Comparison of ENCODE assay signal across 20 mouse cellular contexts in the genomic region with DNA sequence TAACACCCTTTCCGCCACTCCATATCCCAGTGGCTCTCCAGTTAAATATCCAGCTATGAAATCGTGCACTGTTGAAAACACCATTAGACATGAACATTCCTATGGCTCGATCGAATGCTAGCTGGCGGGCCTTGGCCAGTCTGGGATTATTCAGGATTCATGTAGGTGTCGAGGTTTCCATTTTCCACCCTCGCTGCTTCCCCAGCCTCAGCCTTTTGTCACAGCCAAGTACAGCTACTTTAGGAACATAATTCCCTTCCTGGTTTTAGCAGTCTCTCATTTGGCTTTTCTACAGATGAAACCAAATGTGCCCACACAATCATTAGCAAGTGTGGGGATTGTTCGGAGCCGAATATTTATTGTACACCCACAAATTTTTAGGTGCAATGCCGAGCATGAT.
DNase-seq lines count a peak whose midpoint lies in the region; ATAC-seq lines count a peak whose summit lies in the region.
"Had no signal": no experiment of that assay in that cellular context is flagged by ENCODE, and none has a peak within 500 bp of the region (broad histone marks: within the 10 kb centered on the region; RNA-seq: fewer than 3 reads in every experiment).

No protein-coding gene starts in this region.

- ATAC-seq in neural tube, embryonic 14.5 days (ENCODE audit: low read depth): no peak
- ATAC-seq: intestine, embryonic 16.5 days had no signal

- no peaks in the 10 kb centered on the region for H3K9me3 ChIP-seq in neural tube, embryonic 14.5 days (ENCODE audit: control insufficient read depth, low read length)
- no peaks in the 10 kb centered on the region for H3K9me3 ChIP-seq in midbrain, embryonic 10.5 days (replicated peaks)
- H3K9me3 ChIP-seq: forebrain, embryonic 13.5 days; G1E; heart, embryonic 10.5 days; liver, embryonic 15.5 days had no signal

- no peaks in the 10 kb centered on the region for H3K36me3 ChIP-seq in neural tube, embryonic 14.5 days (ENCODE audit: control insufficient read depth, insufficient read depth, low read length)
- no peaks in the 10 kb centered on the region for H3K36me3 ChIP-seq in midbrain, embryonic 10.5 days
- H3K36me3 ChIP-seq: G1E; heart, embryonic 10.5 days; liver, embryonic 15.5 days had no signal

- WGBS in neural tube, embryonic 14.5 days: 82% methylated on average over 10 of the region's 10 CpGs
- 89% methylated on average over 10 of the region's 10 CpGs for WGBS in midbrain, embryonic 10.5 days

- no peak overlapping the region for H3K9ac ChIP-seq in neural tube, embryonic 14.5 days (replicated peaks; ENCODE audit: low read depth, low read length)
- H3K9ac ChIP-seq: forebrain, embryonic 13.5 days; liver, embryonic 15.5 days had no signal

- 0 out of 2 replicates have a peak overlapping the region, but pooled peaks have one; percentile 12 for H3K27ac ChIP-seq in neural tube, embryonic 14.5 days (ENCODE audit: low read depth, low read length)
- no peak overlapping the region for H3K27ac ChIP-seq in midbrain, embryonic 10.5 days (replicated peaks)
- H3K27ac ChIP-seq: forebrain, embryonic 13.5 days; heart, embryonic 10.5 days; kidney, postnatal 0 days; liver, embryonic 15.5 days; stomach, postnatal 0 days had no signal

- intact Hi-C loops in left cerebral cortex, postnatal 10 days (cut with DNase I): no loop called here
- intact Hi-C loops in heart, postnatal 36 days (cut with DNase I): no loop called here

- no peaks in the 10 kb centered on the region for H3K27me3 ChIP-seq in neural tube, embryonic 14.5 days (ENCODE audit: control insufficient read depth, insufficient read depth, low read length)
- no peaks in the 10 kb centered on the region for H3K27me3 ChIP-seq in midbrain, embryonic 10.5 days (ENCODE audit: low read depth, poor library complexity, severe bottlenecking)
- H3K27me3 ChIP-seq: forebrain, embryonic 13.5 days; liver, embryonic 15.5 days had no signal

- no peak overlapping the region for H3K4me3 ChIP-seq in neural tube, embryonic 14.5 days (ENCODE audit: low read depth, low read length)
- H3K4me3 ChIP-seq in midbrain, embryonic 10.5 days: no peak overlapping the region
- H3K4me3 ChIP-seq: forebrain, embryonic 13.5 days; heart, embryonic 10.5 days; liver, embryonic 15.5 days had no signal

- no peak overlapping the region for H3K4me2 ChIP-seq in neural tube, embryonic 14.5 days (ENCODE audit: low read depth, low read length)
- H3K4me2 ChIP-seq: forebrain, embryonic 13.5 days; liver, embryonic 15.5 days had no signal

- H3K4me1 ChIP-seq in neural tube, embryonic 14.5 days (ENCODE audit: control insufficient read depth, insufficient read depth, low read length): peaks cover 5% of the 10 kb centered on the region; the same call in 1 of the 2 replicates
- H3K4me1 ChIP-seq in midbrain, embryonic 10.5 days: peaks cover 15% of the 10 kb centered on the region
- H3K4me1 ChIP-seq: heart, embryonic 10.5 days; liver, embryonic 15.5 days had no signal

- peak; percentile 41 for DNase-seq in left cerebral cortex, adult 11 months (ENCODE audit: low spot score)
- DNase-seq in left cerebral cortex, postnatal 10 days (ENCODE audit: extremely low spot score in 1 of 2, low spot score in 2 of 2): no peak
- peak; percentile 51 to 70 for DNase-seq in frontal cortex, postnatal 36 days (ENCODE audit: low spot score in 2 of 2)
- peak; percentile 47 for DNase-seq in layer of hippocampus, adult 9-10 months (ENCODE audit: low spot score)
- DNase-seq in kidney, postnatal 25 days: no peak
- no peak for DNase-seq in midbrain, embryonic 10.5 days (ENCODE audit: low spot score)
- no peak for DNase-seq in heart, postnatal 36 days
- DNase-seq: adrenal gland, adult 8-10 months; cerebellum, adult 2 months; gastrocnemius, postnatal 25 days; lung, postnatal 14 days; thymus, postnatal 4 days had no signal

Comparison
In these comparisons a context has a peak if more than half of its experiments do, and no peak if none do; other contexts are left out.
1. DNase-seq: peak in left cerebral cortex, adult 11 months (single experiment), frontal cortex, postnatal 36 days (2 of 2) and layer of hippocampus, adult 9-10 months (single experiment); none in left cerebral cortex, postnatal 10 days (0 of 2), kidney, postnatal 25 days (0 of 2), midbrain, embryonic 10.5 days (single experiment) and heart, postnatal 36 days (0 of 2).